Mouse (Mus musculus) hindbrain, embryonic 13.5 days (tissue): Measurements from ENCODE around the gene Gm20388. TPM values are rescaled to one million over a fixed set of nuclear protein-coding genes. Genes with fewer than 3 reads are reported as not detected.

Experiments used
- ATAC-seq: fragments of 200-750 bp; cut with Nextera tagmentation; 2 replicates; pipeline ENCODE4 v1.8.0; 2017; ENCODE audit warnings: moderate TSS enrichment; ENCODE audit not compliant: low FRiP score
- H3K27ac ChIP-seq: fragments of 300-500 bp; sonication (generic); 2 replicates; pipeline ENCODE4 v1.5.1; 2015; ENCODE audit warnings: inconsistent platforms, mild to moderate bottlenecking, moderate library complexity
- H3K27me3 ChIP-seq: fragments of 300-500 bp; sonication (generic); 2 replicates; pipeline ENCODE4 v1.6.1; 2015; ENCODE audit warnings: mild to moderate bottlenecking, inconsistent platforms
- H3K36me3 ChIP-seq: fragments of 300-500 bp; sonication (generic); 2 replicates; pipeline ENCODE4 v1.6.1; 2015; ENCODE audit warnings: mild to moderate bottlenecking, inconsistent platforms
- H3K4me1 ChIP-seq: fragments of 300-500 bp; sonication (generic); replicated peaks from 2 replicates; pipeline ENCODE4 v1.6.1; 2015; ENCODE audit warnings: inconsistent platforms
- H3K4me2 ChIP-seq: fragments of 300-500 bp; sonication (generic); 2 replicates; pipeline ENCODE4 v1.6.1; 2015; ENCODE audit warnings: inconsistent platforms, mild to moderate bottlenecking, moderate library complexity
- H3K4me3 ChIP-seq: fragments of 300-500 bp; sonication (generic); 2 replicates; pipeline ENCODE4 v1.5.1; 2015; ENCODE audit warnings: mild to moderate bottlenecking, inconsistent platforms
- H3K9ac ChIP-seq: fragments of 300-500 bp; sonication (generic); 2 replicates; pipeline ENCODE4 v1.6.1; 2015; ENCODE audit warnings: mild to moderate bottlenecking, inconsistent platforms
- H3K9me3 ChIP-seq: fragments of 300-500 bp; sonication (generic); 2 replicates; pipeline ENCODE4 v1.6.1; 2016; ENCODE audit warnings: inconsistent platforms
- WGBS: fragments of 180-500 bp; shearing (Covaris S2); methylation state at CpG from one replicate; pipeline ENCODE4 v1.1.7; 2015; 5-methylcytosine and 5-hydroxymethylcytosine counted together
- polyA plus RNA-seq: library from polyadenylated mRNA; unstranded; fragments of >200 nt; fragmentation: Nextera tagmentation; extraction: Ambion mirVana; gene quantifications from 2 replicates; pipeline ENCODE4 v1.2.1, GENCODE M21; 2015

Gm20388 gene
- polyA plus RNA-seq, 1 experiment from 2014 or later = 1.9 TPM

DNA sequence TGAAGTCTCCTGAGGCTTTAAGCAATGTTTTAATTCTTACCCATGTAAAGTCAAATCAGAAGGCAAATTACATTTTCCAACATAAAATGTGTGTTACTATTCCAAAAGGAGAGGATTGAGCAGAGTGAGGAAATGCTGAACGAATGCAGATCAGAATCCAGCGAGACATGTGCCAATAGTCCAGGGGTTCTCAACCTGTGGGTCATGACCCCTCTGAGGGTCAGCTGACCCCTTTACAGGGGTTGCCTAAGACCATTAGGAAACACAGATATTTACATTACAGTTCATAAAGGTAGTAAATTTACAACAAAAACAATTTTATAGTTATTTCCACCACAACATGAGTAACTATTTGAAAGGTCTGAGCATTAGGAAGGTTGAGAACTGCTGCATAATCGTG, 2480.1 kb downstream of the Gm20388 start:
- no peaks in the 10 kb centered on the region for H3K9me3 ChIP-seq
- H3K4me2 ChIP-seq = no peak overlapping the region
- H3K9ac ChIP-seq = no peak overlapping the region
- H3K27me3 ChIP-seq = no peaks in the 10 kb centered on the region
- WGBS = 90% methylated on average over 3 of the region's 3 CpGs
- ATAC-seq = no peak
- H3K4me1 ChIP-seq = no peaks in the 10 kb centered on the region
- H3K36me3 ChIP-seq = peaks cover 90% of the 10 kb centered on the region
- H3K4me3 ChIP-seq = no peak overlapping the region
- no peak overlapping the region for H3K27ac ChIP-seq

DNA sequence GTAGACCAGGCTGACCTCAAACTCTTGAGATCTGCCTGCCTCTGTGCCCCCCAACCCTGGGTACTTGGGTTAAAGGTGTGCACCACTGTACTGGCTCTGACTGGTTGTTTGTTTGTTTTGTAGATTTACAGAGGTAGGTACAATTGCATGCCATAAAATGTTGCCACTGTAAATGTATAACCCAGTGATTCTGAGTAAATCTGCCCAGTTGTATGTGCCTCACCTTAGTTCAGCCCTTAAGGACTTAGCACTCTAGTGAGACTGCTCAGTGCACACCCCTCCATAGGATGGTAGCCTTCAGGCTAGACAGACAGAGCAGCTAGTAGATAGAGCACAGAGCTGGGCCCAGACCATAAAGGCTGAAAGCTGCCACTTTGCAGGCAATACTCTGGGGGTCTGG, 2483.1 kb downstream of the Gm20388 start:
- H3K27ac ChIP-seq = no peak overlapping the region
- no peak overlapping the region for H3K4me3 ChIP-seq
- H3K4me1 ChIP-seq = no peaks in the 10 kb centered on the region
- H3K4me2 ChIP-seq = no peak overlapping the region
- no peaks in the 10 kb centered on the region for H3K9me3 ChIP-seq
- peaks cover 83% of the 10 kb centered on the region for H3K36me3 ChIP-seq
- no peak overlapping the region for H3K9ac ChIP-seq
- no peaks in the 10 kb centered on the region for H3K27me3 ChIP-seq
- no peak for ATAC-seq

DNA sequence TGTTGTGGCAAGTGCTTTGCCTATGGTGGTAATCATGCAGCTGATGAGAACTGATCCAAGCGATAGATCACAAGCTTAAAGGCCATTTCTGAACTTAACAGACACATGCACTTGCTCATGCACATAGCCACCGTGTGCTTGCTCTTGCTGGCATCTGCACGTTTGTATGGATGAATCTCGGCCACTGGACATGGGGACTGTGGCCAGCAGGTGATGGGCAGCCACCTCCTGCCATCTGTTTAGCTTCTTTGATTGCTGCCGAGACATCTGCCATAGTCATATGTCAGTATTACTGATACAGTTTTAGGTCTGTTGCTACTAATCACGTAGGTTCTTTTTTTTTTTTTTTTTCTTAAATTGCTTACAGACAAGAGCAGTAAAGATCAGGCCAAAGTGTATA, 2484.7 kb downstream of the Gm20388 start:
- no peak overlapping the region for H3K4me3 ChIP-seq
- no peaks in the 10 kb centered on the region for H3K4me1 ChIP-seq
- H3K27me3 ChIP-seq = no peaks in the 10 kb centered on the region
- no peak for ATAC-seq
- H3K27ac ChIP-seq = no peak overlapping the region
- H3K36me3 ChIP-seq = peaks cover 86% of the 10 kb centered on the region
- no peaks in the 10 kb centered on the region for H3K9me3 ChIP-seq
- H3K4me2 ChIP-seq = no peak overlapping the region
- H3K9ac ChIP-seq = no peak overlapping the region
- 80% methylated on average over 6 of the region's 6 CpGs for WGBS

DNA sequence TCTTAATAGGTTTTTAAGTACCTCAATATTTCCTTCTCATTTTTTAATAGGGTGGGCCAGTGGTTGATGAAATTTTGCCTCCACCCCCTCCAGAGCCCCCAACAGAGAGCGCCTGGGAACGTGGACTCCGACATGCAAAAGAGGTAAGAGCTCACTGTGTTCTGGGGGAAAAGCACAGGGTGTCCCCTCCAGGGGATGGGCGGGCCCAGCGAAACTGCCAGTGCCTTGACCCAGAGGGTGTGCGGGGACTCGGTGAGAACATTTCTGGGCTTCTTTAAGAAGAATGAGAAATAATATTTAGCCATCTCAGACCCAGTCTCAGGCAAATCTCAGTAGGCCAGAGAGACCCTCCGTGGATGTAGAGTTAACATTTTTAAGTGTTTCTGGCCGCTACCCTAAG, 2487.5 kb downstream of the Gm20388 start:
- no peak overlapping the region for H3K4me3 ChIP-seq
- no peak overlapping the region for H3K4me2 ChIP-seq
- no peak overlapping the region for H3K27ac ChIP-seq
- H3K36me3 ChIP-seq = peaks cover 91% of the 10 kb centered on the region
- H3K27me3 ChIP-seq = no peaks in the 10 kb centered on the region
- no peaks in the 10 kb centered on the region for H3K9me3 ChIP-seq
- ATAC-seq = no peak
- no peak overlapping the region for H3K9ac ChIP-seq
- 94% methylated on average over 9 of the region's 9 CpGs for WGBS
- H3K4me1 ChIP-seq = no peaks in the 10 kb centered on the region

DNA sequence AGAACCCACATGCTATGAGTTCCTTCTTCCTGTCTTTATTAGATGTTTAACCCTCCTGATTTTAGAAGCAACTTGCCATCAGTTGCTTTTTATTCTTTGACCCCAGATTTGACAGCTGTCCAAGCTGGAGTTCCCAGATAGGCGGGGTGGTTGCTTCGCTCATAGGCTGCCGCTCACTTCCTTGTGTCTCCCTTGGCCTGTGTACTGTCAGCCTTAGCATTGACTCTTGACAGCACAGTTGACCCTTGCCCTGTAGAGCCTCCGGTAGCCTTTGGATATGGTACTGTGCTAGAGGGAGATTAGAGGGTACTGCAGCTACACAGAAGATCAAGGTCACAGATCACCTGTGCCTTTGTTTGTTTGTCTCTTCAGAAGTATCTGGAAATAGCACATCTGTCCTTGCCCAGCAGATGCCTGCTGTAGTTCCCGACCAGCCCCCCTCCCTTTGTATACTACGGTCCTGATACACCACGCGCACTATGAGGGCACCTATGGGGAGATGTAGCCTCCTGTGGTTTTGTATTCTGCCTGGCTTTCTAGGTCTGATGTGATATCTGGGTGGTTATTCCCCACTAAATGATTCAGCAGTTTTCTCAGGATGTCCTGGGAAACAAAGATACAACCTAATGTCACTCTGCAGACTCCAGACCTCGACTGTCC, 2494.6 kb downstream of the Gm20388 start:
- Histone ChIP-seq H3K9ac (no peak overlapping the region), H3K4me3 (no peak overlapping the region), H3K9me3 (no peaks in the 10 kb centered on the region), H3K4me2 (no peak overlapping the region), H3K4me1 (no peaks in the 10 kb centered on the region), H3K27me3 (no peaks in the 10 kb centered on the region), H3K36me3 (peaks cover 99% of the 10 kb centered on the region), H3K27ac (no peak overlapping the region)
- WGBS = 95% methylated on average over 9 of the region's 9 CpGs
- no peak for ATAC-seq

DNA sequence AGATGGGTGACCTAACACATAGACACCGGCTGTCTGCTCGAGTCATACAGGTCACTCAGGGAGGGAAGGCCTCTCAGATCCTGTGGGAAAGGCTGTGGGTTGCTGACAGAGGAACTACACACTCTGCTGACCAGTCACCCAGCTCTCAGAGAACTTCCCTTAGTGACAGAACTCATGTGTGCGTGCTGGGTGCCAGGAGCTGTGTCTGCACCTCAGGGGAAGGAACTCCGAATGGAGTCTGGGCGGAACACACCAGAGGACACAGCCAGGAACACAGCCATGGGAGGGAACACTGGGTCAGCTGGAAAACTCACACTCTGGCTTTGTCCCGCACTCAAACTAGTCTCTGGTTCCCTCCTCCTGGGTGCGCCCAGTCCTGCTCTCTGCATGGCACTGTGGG, 2497.0 kb downstream of the Gm20388 start:
- Histone ChIP-seq H3K27ac (no peak overlapping the region), H3K9me3 (no peaks in the 10 kb centered on the region), H3K9ac (no peak overlapping the region), H3K4me3 (no peak overlapping the region), H3K4me1 (no peaks in the 10 kb centered on the region), H3K4me2 (no peak overlapping the region), H3K36me3 (peaks cover 99% of the 10 kb centered on the region), H3K27me3 (no peaks in the 10 kb centered on the region)
- ATAC-seq = no peak
- WGBS = 94% methylated on average over 7 of the region's 7 CpGs

DNA sequence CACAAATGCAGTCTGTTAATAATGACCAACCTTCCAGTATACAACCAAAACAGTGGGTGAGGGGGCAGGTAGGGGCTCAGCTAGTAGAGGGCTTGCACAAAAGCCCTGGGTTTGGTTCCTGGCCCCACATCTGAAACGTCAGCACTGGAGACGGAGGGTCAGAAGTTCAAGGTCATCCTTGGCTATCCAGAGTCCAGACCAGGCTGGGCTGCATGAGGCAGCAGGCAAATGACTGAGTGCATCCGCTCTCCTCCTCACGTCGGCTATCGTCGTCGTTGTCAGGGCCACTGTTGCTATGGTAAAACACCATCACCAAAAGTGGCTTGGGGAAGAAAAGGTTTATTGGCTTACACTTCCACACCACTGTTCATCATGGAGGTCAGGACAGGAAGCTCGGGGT, 2503.7 kb downstream of the Gm20388 start:
- Histone ChIP-seq H3K4me3 (no peak overlapping the region), H3K4me2 (no peak overlapping the region), H3K9ac (no peak overlapping the region), H3K27ac (no peak overlapping the region), H3K4me1 (no peaks in the 10 kb centered on the region), H3K27me3 (no peaks in the 10 kb centered on the region), H3K36me3 (peaks cover 97% of the 10 kb centered on the region), H3K9me3 (no peaks in the 10 kb centered on the region)
- ATAC-seq = no peak
- WGBS = 85% methylated on average over 9 of the region's 9 CpGs

DNA sequence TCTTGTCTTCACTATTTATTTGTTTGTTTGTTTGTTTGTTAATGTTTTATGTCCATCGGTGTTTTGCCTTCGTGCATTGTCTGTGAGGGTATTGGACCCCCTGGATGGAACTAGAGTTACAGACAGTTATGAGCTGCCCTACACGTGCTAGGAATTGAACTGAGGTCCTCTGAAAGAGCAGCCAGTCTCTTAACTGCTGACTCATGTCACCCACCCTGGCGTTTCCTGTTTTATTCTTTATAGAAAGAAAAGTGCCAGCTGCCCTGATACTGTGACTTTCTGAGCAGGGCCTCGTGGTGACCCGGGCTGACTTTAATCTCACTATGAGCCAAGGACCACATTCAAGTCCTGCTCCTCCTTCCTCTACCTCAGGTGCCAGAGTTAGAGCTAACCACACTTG, 2504.9 kb downstream of the Gm20388 start:
- H3K9ac ChIP-seq = no peak overlapping the region
- peaks cover 90% of the 10 kb centered on the region for H3K36me3 ChIP-seq
- H3K27me3 ChIP-seq = no peaks in the 10 kb centered on the region
- H3K4me3 ChIP-seq = no peak overlapping the region
- no peaks in the 10 kb centered on the region for H3K4me1 ChIP-seq
- WGBS = 95% methylated on average over 6 of the region's 6 CpGs
- no peak for ATAC-seq
- no peak overlapping the region for H3K27ac ChIP-seq
- no peak overlapping the region for H3K4me2 ChIP-seq
- H3K9me3 ChIP-seq = no peaks in the 10 kb centered on the region

DNA sequence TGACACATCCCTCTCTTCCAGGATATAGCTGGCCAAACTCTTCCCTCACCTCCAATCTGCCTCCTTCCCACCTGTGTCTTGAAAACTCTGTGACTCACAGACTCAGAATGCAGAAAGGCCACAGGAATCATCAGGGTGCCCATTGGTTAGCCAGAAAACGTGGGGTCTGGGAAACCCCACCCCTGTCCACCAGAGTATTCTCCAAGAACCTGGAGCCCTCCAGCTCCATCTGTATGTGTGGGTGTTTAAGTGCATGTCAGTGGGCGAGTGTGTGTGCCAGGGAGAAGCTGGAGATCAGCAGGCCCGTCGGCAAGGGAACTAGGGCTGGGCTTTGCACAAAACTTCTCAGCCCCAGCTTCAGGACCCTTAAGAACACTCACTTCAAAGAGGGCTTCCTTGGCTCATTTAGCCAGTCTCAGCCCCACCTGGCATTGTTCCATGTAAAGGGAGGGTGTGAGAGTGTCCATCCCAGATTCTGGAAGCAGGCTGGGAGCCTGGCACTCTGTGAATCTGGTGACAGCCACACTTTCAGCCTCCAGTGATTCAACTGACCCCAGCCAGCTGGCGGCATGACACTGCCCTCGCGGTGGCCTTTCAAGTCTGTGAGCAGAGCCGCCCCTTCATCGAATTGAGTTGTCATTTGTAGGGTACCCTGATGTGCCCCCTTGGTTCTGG, 2509.4 kb downstream of the Gm20388 start:
- Histone ChIP-seq H3K27ac (no peak overlapping the region), H3K4me2 (no peak overlapping the region), H3K27me3 (no peaks in the 10 kb centered on the region), H3K4me1 (no peaks in the 10 kb centered on the region), H3K9ac (no peak overlapping the region), H3K4me3 (no peak overlapping the region), H3K36me3 (peaks cover 49% of the 10 kb centered on the region), H3K9me3 (no peaks in the 10 kb centered on the region)
- no peak for ATAC-seq
- WGBS = 69% methylated on average over 9 of the region's 9 CpGs

DNA sequence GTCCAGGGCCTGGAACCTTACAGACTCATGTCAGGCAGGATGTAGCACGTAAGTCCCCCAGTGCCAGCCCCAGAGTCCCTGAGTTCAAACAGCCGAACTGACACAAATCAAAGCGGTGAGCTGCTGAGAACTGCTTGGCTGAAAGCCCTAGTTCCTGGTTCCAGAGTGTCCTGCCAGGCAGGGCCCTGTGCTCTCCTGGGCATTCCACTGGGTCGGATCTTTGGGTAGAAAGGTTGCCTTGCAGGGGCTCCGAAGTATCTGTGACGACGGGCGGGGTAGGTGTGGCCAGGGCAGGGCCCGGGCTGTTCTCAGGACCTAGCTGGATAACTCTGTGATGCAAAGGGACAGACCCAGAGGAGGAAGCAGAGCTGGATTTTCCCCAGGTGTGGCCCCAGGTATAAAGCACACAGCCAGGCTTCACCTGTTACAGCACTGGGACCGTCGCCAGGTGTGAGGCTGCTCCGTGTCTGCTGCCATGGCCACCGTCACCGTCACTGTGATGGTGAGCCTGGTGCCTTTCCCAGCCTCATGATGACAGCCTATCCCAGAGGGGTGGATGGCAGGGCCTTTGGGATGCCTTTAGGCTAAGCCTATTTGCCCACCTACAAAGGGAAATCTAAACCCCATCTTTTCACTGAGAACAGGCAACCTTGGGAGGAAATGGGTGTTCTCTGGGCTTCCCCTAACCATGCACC, 2510.9 kb downstream of the Gm20388 start, which contains the start of gene Il17c:
Gene Il17c, plus strand, starts transcription at position 645 of the 695 bp plus-strand sequence.
- peaks cover 34% of the 10 kb centered on the region for H3K36me3 ChIP-seq
- no peak within 1 kb of the TSS for H3K4me2 ChIP-seq
- WGBS = 89% methylated on average over 14 of the region's 14 CpGs
- H3K4me1 ChIP-seq = no peaks in the 10 kb centered on the region
- ATAC-seq = no peak
- no peak within 1 kb of the TSS for H3K27ac ChIP-seq
- no peaks in the 10 kb centered on the region for H3K9me3 ChIP-seq
- no peak within 1 kb of the TSS for H3K9ac ChIP-seq
- H3K4me3 ChIP-seq = no peak within 1 kb of the TSS
- no peaks in the 10 kb centered on the region for H3K27me3 ChIP-seq

DNA sequence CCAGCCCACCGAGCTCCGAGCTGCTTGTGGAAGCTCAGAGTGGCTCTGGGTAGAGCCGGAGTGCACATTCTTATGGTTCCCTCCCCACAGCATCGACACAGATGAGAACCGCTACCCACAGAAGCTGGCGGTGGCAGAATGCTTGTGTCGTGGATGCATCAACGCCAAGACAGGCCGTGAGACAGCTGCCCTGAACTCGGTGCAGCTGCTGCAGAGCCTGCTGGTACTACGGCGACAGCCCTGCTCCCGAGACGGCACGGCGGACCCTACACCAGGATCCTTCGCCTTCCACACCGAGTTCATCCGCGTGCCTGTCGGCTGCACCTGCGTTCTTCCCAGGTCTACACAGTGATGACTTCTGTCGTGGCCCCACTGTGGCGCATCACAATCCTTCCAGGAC, 2512.6 kb downstream of the Gm20388 start:
- Histone ChIP-seq H3K4me1 (no peaks in the 10 kb centered on the region), H3K36me3 (peaks cover 19% of the 10 kb centered on the region), H3K27ac (no peak overlapping the region), H3K4me3 (no peak overlapping the region), H3K9me3 (no peaks in the 10 kb centered on the region), H3K4me2 (no peak overlapping the region), H3K27me3 (no peaks in the 10 kb centered on the region), H3K9ac (no peak overlapping the region; the same call in 1 of the 2 replicates)
- no peak for ATAC-seq
- WGBS = 85% methylated on average over 24 of the region's 24 CpGs

DNA sequence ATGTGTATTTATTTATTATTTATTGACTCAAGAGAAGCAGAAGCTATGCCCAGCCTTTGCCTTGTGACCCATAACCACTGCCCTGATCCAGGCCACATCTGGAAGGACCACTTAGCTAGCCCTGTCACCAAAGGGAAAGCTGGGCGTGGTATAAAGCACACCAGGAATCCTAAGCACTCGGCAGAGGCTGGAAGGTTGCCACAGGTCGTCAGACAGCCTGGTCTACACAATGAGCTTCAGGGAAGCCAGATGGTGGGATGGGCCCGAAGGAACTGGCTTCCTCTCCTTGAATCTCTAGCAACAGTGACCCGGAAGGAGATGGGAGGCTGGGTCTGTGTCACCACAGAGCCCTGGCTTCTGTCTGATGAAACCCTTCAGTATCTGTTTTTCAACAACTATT, 2513.0 kb downstream of the Gm20388 start:
- no peak for ATAC-seq
- H3K4me1 ChIP-seq = no peaks in the 10 kb centered on the region
- 52% methylated on average over 5 of the region's 5 CpGs for WGBS

More for the DNA sequence above, 2513.0 kb downstream of the Gm20388 start:
- no peaks in the 10 kb centered on the region for H3K27me3 ChIP-seq
- H3K9ac ChIP-seq = no peak overlapping the region
- H3K27ac ChIP-seq = no peak overlapping the region
- peaks cover 14% of the 10 kb centered on the region for H3K36me3 ChIP-seq
- H3K4me3 ChIP-seq = no peak overlapping the region
- no peak overlapping the region for H3K4me2 ChIP-seq
- H3K9me3 ChIP-seq = no peaks in the 10 kb centered on the region
